Mouse (Mus musculus): ENCODE results near the gene Rack1. TPM values are rescaled to one million over a fixed set of nuclear protein-coding genes. Genes with fewer than 3 reads are reported as not detected.
"Not testable (repeated sequence)": the region's sequence is repeated elsewhere in the genome, so short reads cannot be mapped to it uniquely, and the experiment has no call there.

Gene Rack1
- total and polyA plus RNA-seq, 3 experiments = 376 to 5,815 (median 4,421) TPM

GRCm38 (mm10) chr11:48820308-48820674 lies 20.2 kb downstream of the Rack1 start:
- Histone ChIP-seq H3K36me3 (ENCODE audit: control insufficient read depth in 1 of 2, insufficient read depth in 2 of 2, low read length in 2 of 2) (peaks cover 0 to 31% of the 10 kb centered on the region in 2 experiments; a peak in 2 of 4 replicates), H3K9me3 (replicated peaks; ENCODE audit: insufficient read depth, low read length) (no peaks in the 10 kb centered on the region), H3K27ac (ENCODE audit: control insufficient read depth, low read depth, low read length) (peak overlapping the region; percentile 80), H3K4me1 (ENCODE audit: control insufficient read depth in 1 of 2, insufficient read depth in 2 of 2, low read length in 2 of 2) (peaks cover 6 to 45% of the 10 kb centered on the region in 2 experiments), H3K4me3 (ENCODE audit: control insufficient read depth in 1 of 2, insufficient read depth in 1 of 2, low read depth in 2 of 2, low read length in 2 of 2) (0 out of 4 replicates have a peak overlapping the region, but pooled peaks have one; percentile 2 to 5), H3K27me3 (ENCODE audit: control insufficient read depth in 1 of 2, insufficient read depth in 2 of 2, low read length in 2 of 2) (no peaks in the 10 kb centered on the region), H3K9ac (ENCODE audit: control insufficient read depth, low read depth, low read length, poor library complexity, severe bottlenecking) (peak overlapping the region; percentile 24), H3K79me2 (ENCODE audit: control insufficient read depth, insufficient read depth, low read length, poor library complexity) (peaks cover 15% of the 10 kb centered on the region)
- peak; percentile 79 for DNase-seq (ENCODE audit: low read depth, low spot score)
- TF ChIP-seq UBTF (IDR thresholded peaks at IDR 0.05; ENCODE audit: borderline replicate concordance, insufficient read depth, low read depth, low read length) (no peak), GABPA (IDR thresholded peaks at IDR 0.05; ENCODE audit: low read depth, low read length) (no peak), ZMIZ1 (IDR thresholded peaks at IDR 0.05; ENCODE audit: low read depth, low read length) (no peak), SIN3A (IDR thresholded peaks at IDR 0.05; ENCODE audit: low read length) (peak; percentile 88), MYB (IDR thresholded peaks at IDR 0.05; ENCODE audit: low read depth, low read length) (no peak), BHLHE40 (IDR thresholded peaks at IDR 0.05; ENCODE audit: borderline replicate concordance, low read depth, low read length) (no peak; the same call in 1 of the 2 replicates), CTCF (IDR thresholded peaks at IDR 0.05 in 2 of 3, conservative IDR thresholded peaks at IDR 0.05 in 1 of 3; ENCODE audit: control insufficient read depth in 1 of 3, insufficient read depth in 1 of 3, low read depth in 2 of 3, low read length in 3 of 3, poor library complexity in 1 of 3, severe bottlenecking in 1 of 3) (no peak), KAT2A (conservative IDR thresholded peaks at IDR 0.05; ENCODE audit: low read depth, low read length) (no peak), USF1 (IDR thresholded peaks at IDR 0.05; ENCODE audit: low read depth, low read length) (0 out of 2 replicates have a peak, but pooled peaks have one; percentile 26), CHD1 (IDR thresholded peaks at IDR 0.05; ENCODE audit: low read depth, low read length) (no peak), MXI1 (IDR thresholded peaks at IDR 0.05; ENCODE audit: low read depth, low read length) (no peak; the same call in 1 of the 2 replicates), SMC3 (IDR thresholded peaks at IDR 0.05; ENCODE audit: low read depth, low read length) (no peak), TBP (IDR thresholded peaks at IDR 0.05; ENCODE audit: low read depth, low read length) (peak; percentile 8; the same call in 1 of the 2 replicates), NELFE (IDR thresholded peaks at IDR 0.05; ENCODE audit: low read depth, low read length) (no peak), ETS1 (IDR thresholded peaks at IDR 0.05; ENCODE audit: low read depth, low read length) (peak; percentile 93), MYC (IDR thresholded peaks at IDR 0.05; ENCODE audit: low read depth, low read length) (peak; percentile 49; the same call in 1 of the 2 replicates)

- not testable (repeated sequence) for H3K27ac ChIP-seq (ENCODE audit: control insufficient read depth, low read depth, low read length); H3K79me2 ChIP-seq (ENCODE audit: control insufficient read depth, insufficient read depth, low read length, poor library complexity); H3K9ac ChIP-seq (ENCODE audit: control insufficient read depth, low read depth, low read length, poor library complexity, severe bottlenecking); H3K9me3 ChIP-seq (replicated peaks; ENCODE audit: insufficient read depth, low read length); DNase-seq (ENCODE audit: low read depth, low spot score); H3K4me3 ChIP-seq (ENCODE audit: control insufficient read depth in 1 of 2, insufficient read depth in 1 of 2, low read depth in 2 of 2, low read length in 2 of 2); H3K27me3 ChIP-seq (ENCODE audit: control insufficient read depth in 1 of 2, insufficient read depth in 2 of 2, low read length in 2 of 2)
- peaks cover 6 to 37% of the 10 kb centered on the region in 2 experiments for H3K4me1 ChIP-seq (ENCODE audit: control insufficient read depth in 1 of 2, insufficient read depth in 2 of 2, low read length in 2 of 2)
- peak; percentile 71; the same call in 1 of the 2 replicates for TF ChIP-seq TBP (IDR thresholded peaks at IDR 0.05; ENCODE audit: low read depth, low read length)
- H3K36me3 ChIP-seq (ENCODE audit: control insufficient read depth in 1 of 2, insufficient read depth in 2 of 2, low read length in 2 of 2) = peaks cover 0 to 28% of the 10 kb centered on the region in 2 experiments; a peak in 2 of 4 replicates
These were observed 21.2 kb downstream of the Rack1 start for GRCm38 (mm10) chr11:48821299-48821698.
